Mouse (Mus musculus): Measurements from ENCODE around the gene Arl8a.

DNA sequence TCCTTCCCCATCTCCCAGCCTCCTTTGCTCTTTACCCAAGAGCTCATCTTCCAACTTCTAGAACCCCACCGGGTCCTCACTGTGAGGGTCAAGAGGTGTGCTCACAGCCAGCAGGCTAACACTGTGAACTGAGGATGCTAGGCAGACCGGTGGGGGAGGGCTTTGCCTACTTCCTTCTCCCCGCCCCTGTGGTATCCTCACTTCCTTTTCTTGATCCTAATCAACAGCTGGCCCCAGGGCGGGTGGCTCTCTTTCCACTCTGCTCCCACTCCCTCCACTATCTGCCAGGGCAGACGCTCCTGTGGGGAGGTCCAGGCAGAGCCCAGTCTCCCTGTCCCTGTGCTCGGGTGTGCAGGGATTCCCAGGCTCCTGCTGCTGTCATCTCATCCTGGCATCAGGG is 15.6 kb upstream of the Arl8a start:
- TF ChIP-seq CTCF (IDR thresholded peaks at IDR 0.05; ENCODE audit: insufficient read depth, low read length) (no peak), POLR2A (IDR thresholded peaks at IDR 0.05; ENCODE audit: borderline replicate concordance, extremely low read depth, low read depth, low read length) (peak; percentile 49; the same call in 1 of the 2 replicates)

Measured in lung, adult 2 months (tissue).